Mouse (Mus musculus) C2C12 (cell line): ENCODE measurements around the gene Tasp1.
A peak's percentile ranks its signal among the peaks of the same experiment; 100 is the strongest.

Source experiments
- CEBPB ChIP-seq: IDR thresholded peaks from one replicate; pipeline ENCODE4 v1.6.1; 2011; ENCODE audit warnings: low read depth, mild to moderate bottlenecking, control low read depth, moderate library complexity
- CTCF ChIP-seq: IDR thresholded peaks from one replicate; pipeline ENCODE4 v1.5.1; 2011; ENCODE audit not compliant: control insufficient read depth, insufficient read depth, insufficient read length
- MAX ChIP-seq: IDR thresholded peaks from one replicate; pipeline ENCODE4 v1.6.1; 2011; ENCODE audit warnings: mild to moderate bottlenecking, control low read depth
- USF1 ChIP-seq: IDR thresholded peaks from one replicate; pipeline ENCODE4 v1.6.1; 2011; ENCODE audit warnings: low read depth, mild to moderate bottlenecking, control low read depth, moderate library complexity

- TF ChIP-seq CEBPB = peak; percentile 33
- TF ChIP-seq CTCF = no peak
- no peak for TF ChIP-seq MAX
- no peak for TF ChIP-seq USF1
Measured at GRCm38 (mm10) chr2:139841359-139841758, 225.2 kb downstream of the Tasp1 start.
